Mouse (Mus musculus) adrenal gland, adult (tissue): ENCODE measurements at regions not wholly inside any gene's neighbourhood (a gene's known extent, or its start where the extent isn't known, plus 50 kb on each side); places are given as distances from the start of the nearest gene placed in this dataset.

Experiments
- DNase-seq, 2 experiments: peaks; one replicate each; pipeline ENCODE4 v3.0.0; 2022 to 2023; ENCODE audit warnings: low spot score in 1 of 2; ENCODE audit not compliant: inconsistent age in 2 of 2

GRCm38 (mm10) chr12:113421716-113422595 lies 67.4 kb upstream of the Adam6b start:
- peak; percentile 11 to 63 for DNase-seq

- DNase-seq = peak; percentile 7 to 31
Observed at GRCm38 (mm10) chr12:113422736-113423254, 66.5 kb upstream of the Adam6b start.

GRCm38 (mm10) chr12:113423736-113424597 lies 65.3 kb upstream of the Adam6b start:
- peak; percentile 30 to 49 for DNase-seq

GRCm38 (mm10) chr12:113424598-113425208 lies 64.6 kb upstream of the Adam6b start:
- DNase-seq = peak in 1 of 2 experiments; percentile 44

- DNase-seq = peak; percentile 20 to 54
Observed at GRCm38 (mm10) chr12:113425209-113426070, 63.9 kb upstream of the Adam6b start.

DNA sequence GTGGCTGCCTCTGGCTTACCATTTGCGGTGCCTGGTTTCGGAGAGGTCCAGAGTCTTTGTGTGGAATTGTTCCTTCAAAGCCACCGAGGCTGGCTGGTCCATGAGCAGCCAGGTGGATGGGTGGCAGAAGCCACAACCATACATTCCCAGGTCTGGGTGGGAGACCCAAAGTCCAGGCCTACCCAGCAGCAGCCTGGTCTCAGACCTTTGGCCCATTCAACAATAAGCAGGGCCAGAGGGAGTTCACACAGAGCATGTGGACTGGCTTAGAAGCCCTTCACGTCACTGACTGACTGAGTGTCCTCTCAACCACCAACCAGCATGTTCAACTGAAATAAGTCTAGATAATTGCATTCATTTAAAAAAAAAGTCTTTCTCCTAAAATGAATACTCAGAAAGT lies 62.7 kb upstream of the Adam6b start:
- DNase-seq = no peak

- DNase-seq = no peak
Observed at GRCm38 (mm10) chr12:113427339-113427738, 62.0 kb upstream of the Adam6b start.

DNA sequence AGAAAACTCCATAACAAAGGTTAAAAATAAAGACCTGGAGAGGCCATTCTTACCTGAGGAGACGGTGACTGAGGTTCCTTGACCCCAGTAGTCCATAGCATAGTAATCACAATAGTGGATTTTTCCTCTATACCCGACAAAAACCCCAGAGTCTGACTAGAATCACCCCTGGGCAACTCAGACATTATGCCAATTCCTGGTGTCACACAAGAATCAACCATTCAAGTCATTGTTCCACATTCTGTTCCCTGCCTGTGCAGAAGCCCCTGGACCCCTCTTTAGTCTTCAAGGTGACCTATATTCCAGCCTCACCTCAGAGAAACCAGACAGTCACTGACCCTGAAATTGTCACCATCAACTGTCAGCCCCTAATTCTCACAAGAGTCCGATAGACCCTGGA lies 60.9 kb upstream of the Adam6b start:
- DNase-seq = no peak

GRCm38 (mm10) chr12:113428901-113429300 lies 60.4 kb upstream of the Adam6b start:
- DNase-seq = no peak

DNA sequence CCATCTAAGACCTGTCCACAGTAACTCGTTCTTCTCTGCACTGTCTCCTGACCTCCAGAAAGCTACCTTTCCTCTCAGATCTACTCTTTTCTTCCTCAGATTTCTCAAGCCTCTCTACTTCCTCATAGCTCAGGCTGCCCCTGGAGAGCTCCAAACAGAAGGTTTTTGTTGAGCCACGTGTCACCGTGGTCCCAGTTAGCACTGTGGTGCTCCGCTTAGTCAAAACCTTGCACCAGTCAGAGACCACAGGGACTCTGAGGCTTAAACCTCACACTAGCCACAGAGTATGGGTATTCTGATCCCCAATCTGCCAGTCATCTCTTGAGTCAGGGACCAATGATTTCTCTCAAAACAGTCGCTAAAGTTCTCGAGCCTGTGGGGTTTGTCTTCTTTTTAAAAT lies 59.0 kb upstream of the Adam6b start:
- no peak for DNase-seq
